8 mouse cellular contexts compared by ENCODE assay signal in genomic region chr2:32775359-32776074, GRCm38 (mm10). TPM values are rescaled to one million over a fixed set of nuclear protein-coding genes. Genes with fewer than 3 reads are reported as not detected.
DNase-seq lines count a peak whose midpoint lies in the region; ATAC-seq and TF ChIP-seq lines count a peak whose summit lies in the region.

Gene Ttc16, minus strand, starts transcription at chr2:32775633.
Gene Ptrh1, plus strand, starts transcription at chr2:32775786.

- H3K9me3 ChIP-seq in hindbrain, postnatal 0 days (ENCODE audit: low read length): no peaks in the 10 kb centered on the region

- WGBS in hindbrain, postnatal 0 days: under 1% methylated on average over 46 of the region's 46 CpGs

- peak; percentile 90 for DNase-seq in WW6 (ENCODE audit: low read depth, low spot score)
- peak; percentile 94 to 96 for DNase-seq in cerebellum, postnatal 4 days (ENCODE audit: low spot score in 2 of 2)
- DNase-seq in gastrocnemius, adult 2 months: peak; percentile 99
- DNase-seq in hindbrain, postnatal 0 days (ENCODE audit: low spot score): peak; percentile 98
- peak; percentile 95 to 96 for DNase-seq in left cerebral cortex, adult 2 months (ENCODE audit: extremely low spot score in 1 of 2, low spot score in 2 of 2)
- DNase-seq in right cerebral cortex, adult 2 months (ENCODE audit: low spot score in 2 of 2): peak; percentile 97 to 99
- DNase-seq in urinary bladder, postnatal 14 days (ENCODE audit: low spot score): peak; percentile 99

- H3K27me3 ChIP-seq in hindbrain, postnatal 0 days (ENCODE audit: insufficient read depth, low read length): no peaks in the 10 kb centered on the region

- intact Hi-C loops in gastrocnemius, adult 2 months (cut with DNase I): no loop called here
- intact Hi-C loops in left cerebral cortex, adult 2 months (cut with DNase I): loop anchor here (5.0 kb wide), 2 partner anchors 137 to 152 kb away; no protein-coding TSS in a partner anchor

- H3K9ac ChIP-seq in hindbrain, postnatal 0 days (replicated peaks; ENCODE audit: low read length): peak within 1 kb of the TSS; percentile 18

- peak; percentile 99 for ATAC-seq in hindbrain, postnatal 0 days
- peak; percentile 98 for ATAC-seq in megakaryocyte, adult 5-6 weeks (ENCODE audit: poor library complexity, severe bottlenecking)

- H3K27ac ChIP-seq in gastrocnemius, adult 2 months: peak within 1 kb of the TSS; percentile 91
- H3K27ac ChIP-seq in hindbrain, postnatal 0 days: peak within 1 kb of the TSS; percentile 12; the same call in 1 of the 2 replicates
- H3K27ac ChIP-seq in left cerebral cortex, adult 2 months: peak within 1 kb of the TSS; percentile 90

- peaks cover 11% of the 10 kb centered on the region; the same call in 1 of the 2 replicates for H3K4me1 ChIP-seq in hindbrain, postnatal 0 days (ENCODE audit: insufficient read depth, low read length)

- H3K36me3 ChIP-seq in hindbrain, postnatal 0 days (ENCODE audit: insufficient read depth, low read length): no peaks in the 10 kb centered on the region

- no peak for TF ChIP-seq CTCF in gastrocnemius, adult 2 months (IDR thresholded peaks at IDR 0.05)
- TF ChIP-seq CTCF in hindbrain, postnatal 0 days (IDR thresholded peaks at IDR 0.05; ENCODE audit: low read depth): no peak
- no peak for TF ChIP-seq CTCF in left cerebral cortex, adult 2 months (IDR thresholded peaks at IDR 0.05)

- H3K4me2 ChIP-seq in hindbrain, postnatal 0 days (ENCODE audit: low read depth, low read length): peak within 1 kb of the TSS; percentile 77

- H3K4me3 ChIP-seq in gastrocnemius, adult 2 months: peak within 1 kb of the TSS; percentile 90
- H3K4me3 ChIP-seq in hindbrain, postnatal 0 days (ENCODE audit: low read length): peak within 1 kb of the TSS; percentile 48
- peak within 1 kb of the TSS; percentile 84 for H3K4me3 ChIP-seq in left cerebral cortex, adult 2 months

RNA-seq across cellular contexts. Expression of gene Ttc16, which starts in this region (rescaled TPM):
- total RNA-seq in gastrocnemius, adult 2 months (2021): not detected
- total RNA-seq in hindbrain, postnatal 0 days (2014; rRNA removed): 0.78 and 1.6 TPM in 2 replicates
- 0.58 and 0.76 TPM in 2 replicates for polyA plus RNA-seq in hindbrain, postnatal 0 days (2015; fragmentation: Nextera tagmentation; extraction: Ambion mirVana)
- total RNA-seq in left cerebral cortex, adult 2 months (2021): under 1 TPM; 0.40 to 0.52 TPM
- total RNA-seq in megakaryocyte, adult 5-6 weeks (2015): not detected in 2 replicates
- total RNA-seq in megakaryocyte, adult 5-6 weeks (2017): not detected in 2 replicates

RNA-seq across cellular contexts. Expression of gene Ptrh1, which starts in this region (rescaled TPM):
- 1 to 10 TPM; 1.3 to 2.5 TPM for total RNA-seq in gastrocnemius, adult 2 months (2021)
- total RNA-seq in hindbrain, postnatal 0 days (2014; rRNA removed): 0.75 and 2.9 TPM in 2 replicates
- polyA plus RNA-seq in hindbrain, postnatal 0 days (2015; fragmentation: Nextera tagmentation; extraction: Ambion mirVana): 4.0 and 4.4 TPM in 2 replicates
- 1 to 10 TPM; 7.9 to 9.3 TPM for total RNA-seq in left cerebral cortex, adult 2 months (2021)
- 0.57 TPM in 1 of 2 replicates, not detected in the other for total RNA-seq in megakaryocyte, adult 5-6 weeks (2015)
- total RNA-seq in megakaryocyte, adult 5-6 weeks (2017): 0.88 and 5.4 TPM in 2 replicates

Comparison
In these comparisons a context has a peak if more than half of its experiments do, and no peak if none do; other contexts are left out.
1. Peak in every context shown above with its lines: DNase-seq, ATAC-seq, H3K4me3 ChIP-seq and H3K27ac ChIP-seq.
2. H3K27ac ChIP-seq: peak in every context shown above with its lines; median percentile 91 in gastrocnemius, adult 2 months; 90 in left cerebral cortex, adult 2 months; 12 in hindbrain, postnatal 0 days.